Mouse (Mus musculus): ENCODE data around the gene Apol7b.
"Not testable (repeated sequence)": the region's sequence is repeated elsewhere in the genome, so short reads cannot be mapped to it uniquely, and the experiment has no call there.

Gene Apol7b

DNA sequence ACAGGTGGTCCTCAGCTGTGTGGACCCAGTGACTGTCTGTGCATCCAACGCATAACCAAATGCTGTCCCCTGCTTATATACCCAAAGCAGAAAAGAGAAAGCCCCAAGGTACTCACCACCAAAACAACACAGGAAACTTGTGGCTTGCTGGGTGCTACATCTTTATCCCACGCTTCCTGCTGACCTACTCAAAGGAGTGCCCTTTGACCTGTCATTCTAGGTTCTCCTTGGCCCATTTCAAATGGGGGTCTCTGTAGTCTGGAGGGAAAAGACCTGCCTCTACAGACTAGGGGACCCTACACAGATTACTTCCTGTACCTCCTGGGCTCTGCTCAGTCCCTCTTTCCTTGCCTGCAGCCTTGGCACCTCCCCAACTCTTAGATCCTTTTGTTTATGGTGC, at the start of gene Apol7b:
Apol7b (minus strand) TSS at position 101 of the 400 bp plus-strand sequence.
- not testable (repeated sequence) for DNase-seq (ENCODE audit: low spot score in 2 of 2)

DNA sequence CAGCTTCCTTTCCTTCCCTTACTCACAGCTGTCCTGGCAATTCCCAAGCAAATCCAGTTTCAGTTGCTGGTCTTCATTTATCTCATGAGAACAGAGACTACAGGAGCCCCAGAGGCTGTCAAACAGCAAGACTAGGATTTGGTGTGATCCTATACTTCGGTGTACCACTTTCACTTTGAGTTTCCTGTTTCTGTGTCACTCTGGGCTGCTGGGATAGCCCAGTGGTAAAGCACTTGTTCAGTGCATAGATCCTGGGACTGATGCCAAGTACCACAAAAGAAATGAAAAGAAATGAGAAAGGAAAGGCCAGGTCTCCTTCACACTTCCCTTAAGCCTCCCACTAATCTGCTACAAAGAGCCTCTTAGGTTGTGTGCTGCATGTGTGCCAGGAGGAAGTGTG, 47.4 kb upstream of the Apol7b start:
- DNase-seq (ENCODE audit: low spot score in 2 of 2): not testable (repeated sequence)

DNA sequence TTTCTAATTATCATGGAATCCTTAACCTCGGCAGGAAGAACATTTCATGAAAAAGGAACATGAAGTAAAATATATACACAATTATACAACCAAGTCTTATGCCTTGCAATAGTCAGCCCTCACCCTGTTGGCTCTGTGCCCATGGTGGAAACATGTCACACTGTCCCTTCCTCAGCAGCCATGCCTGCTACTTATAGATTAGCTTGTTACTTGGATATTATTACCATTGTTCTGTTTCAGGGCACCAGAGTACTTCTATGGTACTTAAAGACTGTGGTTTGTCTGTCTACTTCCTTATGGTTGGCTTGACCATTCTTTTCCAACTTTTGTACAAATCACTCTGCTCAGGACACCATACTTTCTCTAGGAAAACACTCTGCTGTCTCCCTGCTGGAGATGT, 45.9 kb upstream of the Apol7b start:
- not testable (repeated sequence) for DNase-seq (ENCODE audit: low spot score in 2 of 2)

DNA sequence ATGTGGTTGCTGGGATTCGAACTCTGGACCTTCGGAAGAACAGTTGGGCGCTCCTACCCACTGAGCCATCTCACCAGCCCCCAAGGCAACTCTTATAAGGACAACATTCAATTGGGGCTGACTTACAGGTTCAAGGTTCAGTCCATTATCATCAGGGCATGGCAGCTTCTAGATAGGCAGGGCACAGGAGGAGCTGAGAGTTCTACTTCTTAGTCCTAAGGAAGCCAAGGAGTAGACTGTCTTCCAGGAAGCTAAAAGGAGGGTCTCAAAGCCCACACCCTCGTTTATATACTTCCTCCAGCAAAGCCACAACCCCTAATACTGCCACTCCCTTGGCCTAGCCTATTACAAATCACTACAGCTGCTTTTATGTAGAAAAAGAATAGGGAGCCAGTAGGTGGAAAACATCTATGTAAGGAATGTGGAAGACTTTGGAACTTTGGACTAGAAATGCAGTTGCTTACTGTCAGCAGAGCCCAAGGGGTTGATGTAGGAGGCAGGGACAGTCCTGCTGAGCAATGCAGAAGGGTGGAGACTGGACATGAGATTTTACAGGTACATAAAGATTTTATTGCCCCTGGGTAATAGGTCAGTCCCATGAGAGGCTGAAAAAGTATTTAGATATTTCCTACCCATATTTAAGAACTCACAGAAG, 35.0 kb upstream of the Apol7b start:
- no peak for DNase-seq (ENCODE audit: low spot score in 2 of 2)

DNA sequence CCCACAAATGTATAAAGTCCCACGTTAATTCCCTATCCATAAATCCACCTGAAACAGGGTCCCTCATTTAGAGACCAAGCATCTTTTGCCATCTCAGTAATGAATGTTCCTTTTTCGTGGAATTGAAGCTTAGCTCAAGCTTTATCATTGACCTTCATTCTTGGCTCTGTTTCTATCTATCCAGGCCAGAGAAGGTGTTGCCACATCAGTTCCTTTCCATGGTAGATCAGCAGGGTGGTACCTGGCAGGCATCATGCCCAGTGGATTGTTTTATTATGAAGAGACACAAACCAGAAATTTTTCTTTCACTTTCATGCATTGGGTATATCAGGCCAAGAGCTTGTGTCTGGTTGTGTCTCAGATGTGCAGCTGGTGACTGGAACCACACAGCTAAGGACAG, 29.4 kb upstream of the Apol7b start, which contains the start of gene Apol10a:
Apol10a (plus strand) TSS at position 355 of the 400 bp plus-strand sequence.
- not testable (repeated sequence) for DNase-seq (ENCODE audit: low spot score in 2 of 2)

DNA sequence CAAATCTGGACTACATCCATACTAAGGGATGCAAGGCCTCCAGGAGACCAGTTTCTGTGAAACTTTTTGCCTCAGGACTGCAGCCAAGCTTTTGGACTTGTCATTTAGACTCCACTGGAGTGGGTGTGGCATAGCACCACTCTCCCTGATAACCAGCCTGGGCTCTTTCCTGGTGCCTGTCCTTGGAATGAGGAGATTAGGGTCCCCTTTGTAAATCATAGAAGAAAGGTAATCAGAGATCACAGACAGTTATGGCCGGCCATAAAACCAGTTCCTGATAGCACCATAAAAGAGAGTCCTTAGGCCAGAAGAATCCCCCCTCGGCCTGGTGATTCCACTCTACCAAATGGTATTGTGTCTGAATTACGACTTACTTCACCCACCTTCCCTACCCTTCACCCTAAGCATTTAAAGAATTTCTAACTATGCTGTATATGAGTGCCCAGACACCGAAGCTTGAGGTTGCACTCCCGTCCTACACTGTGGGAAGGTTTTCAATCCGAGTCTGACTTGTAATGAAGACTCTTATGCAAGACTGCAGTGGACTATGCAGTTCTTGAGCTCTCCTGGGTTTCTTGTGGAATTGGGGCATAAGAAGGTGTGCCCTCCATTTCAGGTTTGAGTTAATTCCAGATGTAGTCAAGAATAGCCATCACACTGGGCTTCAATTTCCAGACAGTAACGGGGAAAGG, 27.6 kb upstream of the Apol7b start:
- not testable (repeated sequence) for DNase-seq (ENCODE audit: low spot score in 2 of 2)

DNA sequence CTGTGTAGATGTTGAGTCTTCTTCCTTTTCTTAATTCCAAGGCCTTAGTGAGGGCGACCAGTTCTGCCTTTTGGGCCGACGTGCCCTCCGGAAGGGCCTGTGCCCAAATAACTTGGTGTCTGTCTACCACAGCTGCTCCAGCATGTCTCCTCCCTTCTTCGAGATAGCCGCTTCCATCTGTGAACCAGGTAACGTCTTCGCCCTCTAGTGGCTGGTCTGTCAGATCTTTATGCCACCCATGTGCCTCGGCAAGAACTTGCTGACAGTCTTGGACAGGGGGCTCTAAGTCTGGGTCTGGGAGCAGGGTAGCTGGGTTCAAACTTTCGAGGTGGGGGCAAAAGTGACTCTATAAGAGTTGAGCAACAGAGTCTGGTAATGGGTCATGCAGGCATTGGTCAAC, 2.6 kb upstream of the Apol7b start:
- DNase-seq (ENCODE audit: low spot score in 2 of 2): peak; percentile 4 to 22

DNA sequence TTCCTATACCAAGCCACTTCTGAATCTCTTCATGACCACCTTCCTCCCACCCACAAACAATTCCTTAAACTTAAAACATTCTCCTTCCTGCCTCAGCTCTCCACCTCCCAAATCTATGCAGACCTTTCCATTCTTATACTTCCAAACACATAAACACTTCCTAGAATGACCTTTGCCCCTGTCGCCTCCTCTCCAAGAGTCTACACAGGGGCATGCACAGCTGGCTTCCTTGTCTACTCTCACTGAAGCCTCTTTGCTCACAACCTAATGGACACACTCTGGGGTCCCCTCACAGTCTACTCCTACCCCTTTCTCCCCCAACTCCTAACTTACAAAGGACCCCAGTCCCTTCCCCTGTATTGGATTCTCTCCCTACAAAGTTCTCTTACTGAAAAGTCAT, 1.6 kb downstream of the Apol7b start:
- not testable (repeated sequence) for DNase-seq (ENCODE audit: low spot score in 2 of 2)

DNA sequence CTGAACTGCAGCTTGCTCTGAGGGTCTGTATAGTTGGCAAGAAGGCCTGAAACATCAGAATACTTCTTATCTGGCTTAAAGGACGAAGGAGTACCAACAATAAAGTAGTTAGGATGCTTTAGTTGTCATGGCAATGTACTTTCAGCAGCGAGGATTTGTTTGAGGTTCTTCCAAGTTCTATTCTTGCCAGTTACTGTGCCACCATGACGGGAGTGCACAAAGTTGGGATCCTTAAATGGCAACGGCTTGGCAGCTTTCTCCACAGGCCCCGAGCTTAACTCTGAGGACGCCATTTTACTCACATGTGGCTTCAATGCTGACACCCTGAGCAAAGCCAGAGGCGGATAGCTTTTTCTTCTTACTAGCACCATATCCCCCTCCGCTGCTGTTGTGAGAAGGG, 2.5 kb downstream of the Apol7b start:
- DNase-seq (ENCODE audit: low spot score in 2 of 2): not testable (repeated sequence)

DNA sequence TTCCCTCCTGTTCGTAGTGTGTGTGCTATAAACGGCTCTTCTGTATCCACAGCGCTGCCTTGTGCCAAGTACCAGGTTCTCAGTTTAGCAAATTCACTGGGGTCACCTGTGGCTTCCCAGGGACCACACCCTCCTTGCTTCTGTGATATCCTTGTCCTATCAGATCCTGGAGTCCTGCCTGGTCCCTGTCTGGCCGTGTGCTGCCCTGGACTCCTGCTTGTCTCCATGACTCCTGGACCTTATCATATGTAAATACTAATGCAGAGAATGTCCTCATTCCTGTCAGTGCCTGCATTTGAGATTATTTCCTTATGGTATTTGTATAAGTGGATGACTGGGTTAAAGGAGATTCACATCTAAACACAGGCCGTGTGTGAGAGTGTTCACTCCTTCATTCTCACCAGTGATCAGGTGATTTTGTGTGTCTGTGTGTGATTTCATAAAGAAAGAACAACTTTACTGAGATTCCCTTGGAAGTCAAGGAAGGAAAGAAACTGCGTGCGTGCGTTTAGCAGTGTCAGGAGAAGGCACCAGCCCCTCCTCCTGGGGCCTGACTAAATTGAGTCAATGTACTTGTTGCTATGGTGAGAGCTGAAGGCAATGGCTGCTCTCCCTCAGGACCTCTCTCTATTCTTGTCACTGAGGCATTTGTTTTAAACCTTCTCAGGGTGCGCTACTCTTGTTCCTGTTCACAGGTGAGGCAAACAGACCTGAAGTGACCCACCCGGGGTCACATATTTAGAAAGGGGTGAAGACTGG, 18.4 kb downstream of the Apol7b start:
- DNase-seq (ENCODE audit: low spot score in 2 of 2): not testable (repeated sequence)

DNA sequence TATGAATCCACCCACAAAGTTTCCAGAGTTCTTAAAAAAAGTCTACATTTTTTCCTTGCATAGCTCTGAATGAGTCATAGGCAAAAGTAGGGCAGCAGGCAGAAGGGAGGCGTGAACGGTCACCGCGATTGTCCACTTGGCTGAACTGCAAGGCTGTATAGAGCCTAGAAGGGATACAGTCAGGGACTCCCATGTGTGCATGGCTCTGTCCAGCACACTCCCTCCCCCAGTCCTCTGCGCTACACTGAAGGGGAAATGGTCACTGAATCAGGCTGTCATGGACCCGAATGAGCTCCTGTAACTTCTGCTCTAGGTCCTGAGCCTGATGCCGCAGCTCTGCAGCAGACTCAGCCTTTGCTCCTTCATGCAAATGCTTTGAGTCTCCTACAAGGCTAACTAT, 24.4 kb downstream of the Apol7b start:
- not testable (repeated sequence) for DNase-seq (ENCODE audit: low spot score in 2 of 2)

DNA sequence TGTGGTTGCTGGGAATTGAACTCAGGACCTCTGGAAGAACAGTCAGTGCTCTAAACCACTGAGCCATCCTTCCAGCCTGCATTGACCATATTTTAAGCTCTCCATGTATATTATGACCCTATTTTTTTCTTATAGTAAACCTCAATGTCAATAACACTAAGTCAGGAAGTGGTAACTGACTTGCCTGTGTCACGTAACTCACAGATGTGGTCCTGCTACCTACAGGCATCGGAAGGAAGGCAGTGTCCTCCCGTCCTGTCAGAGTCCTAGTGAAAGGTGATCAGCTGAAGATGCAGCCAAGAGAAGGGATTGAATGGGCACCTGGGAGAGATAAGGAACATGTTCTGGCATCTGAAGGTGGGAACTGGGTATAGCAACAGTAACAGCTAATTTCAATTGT, 27.6 kb downstream of the Apol7b start:
- not testable (repeated sequence) for DNase-seq (ENCODE audit: low spot score in 2 of 2)

DNA sequence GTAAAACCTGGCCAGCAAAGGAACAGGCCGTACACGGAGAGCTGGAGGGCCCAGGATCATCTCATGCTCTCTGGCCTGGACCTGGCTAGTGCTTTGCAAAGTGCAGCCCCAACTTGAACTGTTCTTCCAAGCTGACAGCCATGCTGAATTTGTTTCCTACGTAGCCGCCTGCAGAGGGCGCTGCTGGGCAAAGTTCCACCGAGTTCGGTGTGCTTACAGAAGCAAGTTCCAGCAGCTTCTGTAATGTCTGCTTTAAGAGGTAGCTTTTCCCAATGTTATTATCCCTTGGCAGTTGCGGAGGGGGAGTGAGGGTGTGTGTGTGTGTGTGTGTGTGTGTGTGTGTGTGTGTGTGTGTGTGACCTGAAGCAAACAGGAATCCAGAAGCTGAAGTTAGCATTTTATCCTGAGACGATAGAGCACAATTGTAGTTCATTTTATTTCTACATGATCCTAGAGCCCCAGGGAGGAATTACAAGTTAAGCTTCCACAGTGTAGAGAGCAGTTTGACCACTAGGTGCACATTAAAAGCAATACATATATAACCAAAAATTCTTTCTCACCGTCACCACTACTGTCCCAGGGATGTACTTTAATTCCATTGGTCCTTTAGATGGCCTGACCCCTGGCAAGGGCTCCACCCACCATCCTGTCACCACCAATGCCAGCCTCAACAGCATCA, 30.5 kb downstream of the Apol7b start:
- DNase-seq (ENCODE audit: low spot score in 2 of 2): not testable (repeated sequence)

DNA sequence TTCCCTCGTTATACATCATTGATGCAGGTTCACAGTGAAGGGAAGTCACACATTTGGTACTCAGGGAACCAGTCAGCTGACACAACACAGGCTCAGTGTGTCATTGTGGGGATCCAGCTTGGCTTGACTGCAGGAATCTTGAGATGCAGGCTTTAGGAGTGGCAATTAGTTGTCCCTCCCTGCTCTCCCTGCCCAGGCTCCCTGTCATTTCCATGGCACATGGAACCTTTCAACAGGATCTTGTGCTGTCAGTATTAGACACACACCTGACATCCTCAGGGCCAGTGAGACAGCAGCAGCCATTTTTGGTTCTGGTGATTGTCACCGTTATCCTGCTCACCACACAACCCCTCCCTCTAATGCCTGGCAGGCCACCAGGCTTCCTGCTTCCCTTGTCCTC, 31.6 kb downstream of the Apol7b start:
- DNase-seq (ENCODE audit: low spot score in 2 of 2): not testable (repeated sequence)

DNA sequence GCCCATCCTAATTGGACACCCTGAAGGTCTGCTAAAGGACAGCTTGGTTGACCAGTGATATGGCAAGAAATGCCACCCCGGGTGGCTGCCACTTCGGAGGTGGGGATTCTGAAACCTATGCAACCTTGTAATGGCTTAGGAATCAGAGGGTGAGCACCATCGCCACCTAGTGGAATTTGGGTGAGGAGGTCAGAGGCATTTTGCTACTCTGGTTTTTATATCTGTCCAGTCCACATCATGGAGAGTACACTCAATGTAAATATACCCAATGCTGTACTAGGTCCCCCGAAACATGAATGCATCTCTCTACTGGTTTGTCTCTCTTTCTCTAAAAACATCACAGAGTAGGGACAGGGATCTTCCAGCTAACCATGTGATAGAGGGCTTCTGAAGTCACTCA, 34.6 kb downstream of the Apol7b start:
- not testable (repeated sequence) for DNase-seq (ENCODE audit: low spot score in 2 of 2)

DNA sequence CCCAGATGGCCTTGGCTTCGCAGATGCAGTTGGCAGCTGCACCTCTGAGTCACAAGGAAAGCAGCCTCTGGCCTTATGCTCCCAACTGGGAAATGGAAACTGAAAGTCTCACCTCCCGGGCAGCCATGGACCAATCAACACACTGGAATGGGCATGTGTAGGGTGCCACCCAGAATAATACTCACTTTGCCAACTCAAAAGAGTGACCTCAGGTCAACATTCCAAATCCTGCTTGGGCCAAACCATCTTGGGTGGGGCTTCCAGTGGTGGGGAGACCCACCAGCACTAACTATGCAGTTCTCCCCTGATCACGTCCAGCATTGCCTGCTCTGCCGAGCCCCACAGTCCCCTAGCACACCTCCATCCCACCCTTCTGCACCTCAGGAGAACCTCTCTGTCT, 36.3 kb downstream of the Apol7b start, which contains the start of gene Apol9a:
Apol9a (minus strand) TSS at position 101 of the 400 bp plus-strand sequence.
- DNase-seq (ENCODE audit: low spot score in 2 of 2): not testable (repeated sequence)

DNA sequence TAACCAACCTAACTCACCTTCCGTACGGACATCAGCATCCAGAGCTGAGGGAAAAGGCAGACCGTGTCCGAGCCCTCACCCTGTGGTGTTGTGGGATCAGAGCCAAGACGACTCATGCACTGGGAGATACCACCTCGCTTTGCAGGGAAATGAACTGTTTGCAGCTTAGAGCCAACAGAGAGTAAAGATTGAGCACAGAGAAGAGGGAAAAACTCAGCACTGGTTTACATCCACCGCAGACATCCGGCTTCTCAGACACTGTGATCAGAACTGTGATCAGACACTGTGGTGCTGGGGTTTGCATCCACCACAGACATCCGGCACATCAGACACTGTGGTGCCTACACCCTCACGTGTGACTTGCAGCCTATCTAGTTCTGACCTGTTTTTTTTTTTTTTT, 40.9 kb downstream of the Apol7b start:
- DNase-seq (ENCODE audit: low spot score in 2 of 2): not testable (repeated sequence)

DNA sequence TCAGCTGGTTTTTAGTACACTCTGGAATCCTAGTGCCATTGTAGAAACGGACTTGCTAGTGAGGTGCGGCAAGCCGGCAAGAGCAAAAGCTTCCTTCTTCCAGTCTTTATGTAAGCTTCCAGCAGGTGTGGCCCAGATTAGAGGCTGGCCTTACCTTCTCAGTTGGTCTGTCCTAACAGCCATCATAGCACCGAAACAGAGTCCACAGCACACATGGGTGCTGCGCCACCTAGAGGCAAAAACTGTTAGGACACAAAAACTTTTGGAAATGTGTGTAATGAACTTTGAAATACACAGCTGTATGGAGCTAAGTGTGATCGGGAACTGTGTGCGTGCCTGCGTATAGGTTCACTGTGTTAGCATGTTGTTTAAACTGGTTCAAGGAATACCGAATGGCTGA, 48.3 kb downstream of the Apol7b start, which contains the start of gene Apol7a:
Apol7a (minus strand) TSS at position 84 of the 400 bp plus-strand sequence.
- DNase-seq (ENCODE audit: low spot score in 2 of 2): peak; percentile 16 to 40

DNA sequence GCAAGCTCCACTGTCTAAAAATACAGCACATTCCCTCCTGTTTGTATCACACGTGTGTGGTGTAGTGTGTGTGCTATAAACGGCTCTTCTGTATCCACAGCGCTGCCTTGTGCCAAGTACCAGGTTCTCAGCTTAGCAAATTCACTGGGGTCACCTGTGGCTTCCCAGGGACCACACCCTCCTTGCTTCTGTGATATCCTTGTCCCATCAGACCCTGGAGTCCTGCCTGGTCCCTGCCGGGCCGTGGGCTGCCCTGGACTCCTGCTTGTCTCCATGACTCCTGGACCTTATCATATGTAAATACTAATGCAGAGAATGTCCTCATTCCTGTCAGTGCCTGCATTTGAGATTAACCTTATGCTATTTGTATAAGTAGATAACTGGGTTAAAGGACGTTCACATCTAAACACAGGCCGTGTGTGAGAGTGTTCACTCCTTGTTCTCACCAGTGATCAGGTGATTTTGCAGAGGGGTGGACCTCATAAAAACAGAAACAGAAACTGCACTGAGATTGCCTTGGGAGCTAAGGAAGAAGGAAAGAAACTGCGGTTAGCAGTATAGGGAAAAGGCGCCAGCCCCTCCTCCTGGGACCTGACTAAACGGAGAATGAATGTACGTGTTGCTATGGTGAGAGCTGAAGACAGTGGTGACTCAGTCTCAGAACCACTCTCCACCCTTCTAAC, 49.7 kb downstream of the Apol7b start:
- peak; percentile 51 to 53 for DNase-seq (ENCODE audit: low spot score in 2 of 2)

DNA sequence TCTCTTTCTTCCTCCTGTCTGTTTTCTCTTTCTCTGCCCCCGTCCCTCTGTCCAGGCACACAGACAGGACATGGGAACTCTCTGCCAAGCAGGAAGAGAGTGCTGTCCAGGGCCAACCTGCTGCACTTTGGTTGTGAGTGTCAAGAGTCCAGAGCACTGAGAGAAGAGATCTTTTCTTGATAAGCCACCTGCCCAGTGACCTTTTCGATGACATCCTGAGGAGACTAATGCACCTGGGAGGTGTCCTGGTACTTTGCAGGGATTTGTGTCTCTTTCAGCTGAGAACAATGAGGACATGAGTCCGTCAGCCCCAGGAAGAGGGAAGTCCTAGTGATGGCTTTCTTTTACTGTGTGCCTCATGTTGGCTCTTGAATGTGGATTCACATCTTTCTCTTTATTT, 53.5 kb downstream of the Apol7b start:
- not testable (repeated sequence) for DNase-seq (ENCODE audit: low spot score in 2 of 2)

DNA sequence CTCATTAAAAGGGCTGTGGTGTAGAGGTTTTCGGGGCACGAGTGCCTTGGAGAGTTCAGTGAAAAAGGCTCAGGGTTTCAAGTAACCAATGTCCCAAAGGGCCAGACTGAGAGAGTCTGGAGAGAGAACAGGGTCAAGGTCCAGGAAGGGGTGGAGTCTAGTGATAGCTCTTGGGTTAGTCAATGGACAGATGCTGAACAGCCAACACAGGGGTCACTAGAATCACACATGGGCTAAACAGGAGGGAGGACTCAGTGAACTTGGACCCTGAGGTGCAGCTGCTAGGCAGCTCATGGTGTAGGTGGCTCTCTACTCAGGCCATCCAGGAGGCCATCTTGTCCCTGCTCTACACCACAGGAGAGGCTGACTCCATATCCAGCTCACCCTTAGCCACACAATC, 59.8 kb downstream of the Apol7b start:
- DNase-seq (ENCODE audit: low spot score in 2 of 2): no peak

All from urinary bladder, postnatal 36 days (tissue).